Mouse (Mus musculus): ENCODE measurements at regions not wholly inside any gene's neighbourhood (a gene's known extent, or its start where the extent isn't known, plus 50 kb on each side); places are given as distances from the start of the nearest gene placed in this dataset.

GRCm38 (mm10) chr14:61898664-61899063 is 291.4 kb downstream of the Kcnrg start:
- TF ChIP-seq POLR2A (IDR thresholded peaks at IDR 0.05; ENCODE audit: borderline replicate concordance, extremely low read depth, insufficient read depth, insufficient read length, poor library complexity, severe bottlenecking) (no peak), CTCF (IDR thresholded peaks at IDR 0.05; ENCODE audit: borderline replicate concordance, extremely low read depth, insufficient read depth, insufficient read length) (no peak)

Measured in brain, embryonic 14.5 days (tissue).